Mouse (Mus musculus): ENCODE results near the gene Zfp11.

DNA sequence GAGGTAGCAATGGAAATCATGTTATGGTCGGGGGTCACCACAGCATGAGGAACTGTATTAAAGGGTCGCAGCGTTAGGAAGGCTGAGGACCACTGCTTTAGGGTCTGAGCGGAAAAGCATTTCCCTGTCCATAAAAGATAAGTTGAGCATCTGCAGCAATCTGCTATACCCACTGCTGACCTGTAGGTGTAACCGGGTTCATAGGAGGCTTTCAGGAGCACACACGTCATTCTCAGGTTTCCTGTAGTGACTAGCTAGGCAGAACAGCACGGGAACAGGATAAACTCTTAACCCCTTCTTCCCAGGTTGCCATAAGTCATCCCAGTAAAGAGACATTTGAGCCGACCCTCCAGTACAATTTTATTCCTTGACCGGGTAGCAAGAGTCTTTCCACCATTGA lies 47.1 kb upstream of the Zfp11 start:
- TF ChIP-seq POLR2A (IDR thresholded peaks at IDR 0.05; ENCODE audit: borderline replicate concordance, low read depth, low read length) (no peak), CTCF (IDR thresholded peaks at IDR 0.05; ENCODE audit: low read depth, low read length) (no peak)

Measured in bone marrow macrophage, adult 2 months (primary cell).